16 mouse cellular contexts compared by ENCODE assay signal in the genomic region with DNA sequence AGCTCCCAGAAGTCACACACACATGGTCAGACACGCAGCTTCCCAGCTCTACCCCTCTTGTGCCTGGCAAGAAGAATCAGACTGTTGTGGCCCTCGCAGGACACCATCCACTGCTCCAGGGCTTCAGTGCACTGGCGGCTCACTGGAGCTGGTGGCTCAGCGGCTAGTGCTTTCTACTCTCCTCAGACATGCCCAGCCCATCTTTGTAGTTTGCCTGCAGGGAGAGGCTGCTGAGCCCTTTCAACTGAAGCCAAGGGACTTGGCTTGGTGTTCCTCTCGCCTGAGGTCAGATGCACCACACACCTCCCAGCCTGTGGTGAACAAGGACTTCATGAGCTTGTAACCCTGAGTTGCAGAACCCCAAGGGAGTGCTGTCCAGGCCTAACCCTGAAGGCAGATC.
"Had no signal": no experiment of that assay in that cellular context is flagged by ENCODE, and none has a peak within 500 bp of the region (broad histone marks: within the 10 kb centered on the region; RNA-seq: fewer than 3 reads in every experiment).

No protein-coding gene starts in this region.

- H3K27me3 ChIP-seq: liver, embryonic 15.5 days; lung, embryonic 15.5 days had no signal

- H3K4me3 ChIP-seq: limb, embryonic 13.5 days; liver, embryonic 12.5 days; liver, embryonic 15.5 days; lung, embryonic 15.5 days; megakaryocyte, embryonic 14.5 days; midbrain, embryonic 12.5 days had no signal

- H3K9ac ChIP-seq: limb, embryonic 13.5 days; liver, embryonic 12.5 days; liver, embryonic 15.5 days; lung, embryonic 15.5 days; midbrain, embryonic 12.5 days had no signal

- DNase-seq: kidney, adult 9 months; kidney, postnatal 14 days; kidney, postnatal 4 days; left cerebral cortex, postnatal 4 days; liver; lung, adult 18-20 months; lung, postnatal 10 days; lung, postnatal 36 days; thymus, adult 18-20 months; thymus, postnatal 36 days had no signal

- H3K4me1 ChIP-seq: liver, embryonic 12.5 days; liver, embryonic 15.5 days; lung, embryonic 15.5 days had no signal

- H3K4me2 ChIP-seq: limb, embryonic 13.5 days; liver, embryonic 12.5 days; liver, embryonic 15.5 days; lung, embryonic 15.5 days; midbrain, embryonic 12.5 days had no signal

- H3K9me3 ChIP-seq: limb, embryonic 13.5 days; liver, embryonic 12.5 days; liver, embryonic 15.5 days; lung, embryonic 15.5 days; megakaryocyte, embryonic 14.5 days; midbrain, embryonic 12.5 days had no signal

- H3K36me3 ChIP-seq: limb, embryonic 13.5 days; liver, embryonic 12.5 days; liver, embryonic 15.5 days; lung, embryonic 15.5 days; midbrain, embryonic 12.5 days had no signal

- ATAC-seq: liver, embryonic 12.5 days had no signal

- H3K27ac ChIP-seq: limb, embryonic 13.5 days; liver, embryonic 12.5 days; liver, embryonic 15.5 days; lung, embryonic 15.5 days; midbrain, embryonic 12.5 days had no signal
